Mouse (Mus musculus): ENCODE data around the gene B3gnt3. TPM values are rescaled to one million over a fixed set of nuclear protein-coding genes. Genes with fewer than 3 reads are reported as not detected.
A peak's percentile ranks its signal among the peaks of the same experiment; 100 is the strongest.

Gene B3gnt3
- polyA plus RNA-seq, 1 experiment from 2014 or later = 0.64 TPM

DNA sequence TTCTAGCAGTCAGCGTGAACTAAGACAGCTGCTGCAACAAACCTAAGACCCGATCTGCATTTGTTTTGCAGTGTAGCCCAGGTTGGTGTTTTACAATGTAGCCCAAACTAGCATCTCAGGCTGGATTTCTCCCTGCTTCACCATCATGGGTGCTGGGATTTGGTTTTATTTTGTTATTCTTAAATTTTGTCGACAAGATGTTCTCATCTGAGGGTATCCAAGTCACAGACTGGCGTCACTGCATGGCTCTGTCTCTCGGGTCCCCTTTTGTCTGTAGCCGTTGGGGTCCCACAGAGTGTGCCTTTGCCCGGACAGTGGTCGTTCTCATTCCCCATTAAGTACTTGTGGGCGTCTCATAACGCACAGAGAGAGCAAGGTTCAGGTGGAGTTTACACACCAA is 16.9 kb downstream of the B3gnt3 start:
- Histone ChIP-seq H3K27me3 (ENCODE audit: insufficient read depth, poor library complexity, severe bottlenecking) (peaks cover 100% of the 10 kb centered on the region), H3K4me3 (no peak overlapping the region), H3K36me3 (no peaks in the 10 kb centered on the region), H3K4me1 (replicated peaks) (peaks cover 50% of the 10 kb centered on the region), H3K27ac (no peak overlapping the region), H3K9me3 (no peaks in the 10 kb centered on the region)
- no peak for DNase-seq (ENCODE audit: low spot score)
- 13% methylated on average over 10 of the region's 10 CpGs for WGBS

DNA sequence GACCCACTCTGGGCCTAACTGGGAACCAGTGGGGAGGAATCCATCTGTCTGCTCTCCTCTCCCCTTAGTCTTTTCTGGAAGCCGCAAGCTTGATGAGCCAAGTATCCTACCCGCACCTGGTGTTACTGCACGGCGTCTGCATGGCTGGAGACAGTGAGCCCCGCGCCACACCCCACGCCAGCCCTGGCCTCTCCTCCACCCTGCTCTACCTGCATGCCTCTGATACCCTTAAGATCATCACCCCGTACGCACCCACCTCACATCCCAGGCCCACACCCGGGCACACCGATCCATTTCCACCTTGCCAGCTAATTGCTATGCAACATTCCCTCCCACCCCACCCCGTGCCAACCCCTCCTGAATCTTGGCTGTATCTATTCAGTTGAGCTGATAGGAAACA is 18.8 kb downstream of the B3gnt3 start:
- Histone ChIP-seq H3K4me1 (replicated peaks) (peaks cover 51% of the 10 kb centered on the region), H3K4me3 (no peak overlapping the region), H3K27ac (no peak overlapping the region), H3K9me3 (no peaks in the 10 kb centered on the region), H3K27me3 (ENCODE audit: insufficient read depth, poor library complexity, severe bottlenecking) (peaks cover 100% of the 10 kb centered on the region), H3K36me3 (no peaks in the 10 kb centered on the region)
- 63% methylated on average over 12 of the region's 12 CpGs for WGBS
- no peak for DNase-seq (ENCODE audit: low spot score)

DNA sequence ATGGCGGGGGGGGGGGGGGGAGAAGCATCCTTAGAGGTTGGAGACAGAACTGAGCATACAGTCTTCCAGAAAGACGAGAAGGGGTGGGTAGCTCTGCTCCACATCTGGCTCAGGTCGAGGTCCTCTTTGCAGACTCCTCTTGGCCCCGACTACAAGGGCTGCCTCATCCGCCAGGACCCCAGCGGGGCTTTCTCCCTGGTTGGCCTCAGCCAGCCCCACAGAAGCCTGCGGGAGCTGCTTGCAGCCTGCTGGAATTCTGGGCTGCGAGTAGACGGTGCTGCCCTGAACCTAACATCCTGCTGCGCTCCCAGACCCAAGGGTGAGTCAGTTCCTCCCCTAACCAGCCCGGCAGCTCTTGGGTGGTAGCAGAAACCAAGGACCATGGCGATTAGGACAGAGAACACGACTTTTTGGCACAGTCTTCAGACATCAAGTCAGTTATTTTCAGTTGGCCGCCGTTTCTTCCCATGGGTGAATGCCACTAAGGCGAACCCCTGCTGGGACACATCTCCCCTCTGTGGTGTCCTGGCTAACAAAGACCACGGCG is 20.1 kb downstream of the B3gnt3 start:
- Histone ChIP-seq H3K27ac (no peak overlapping the region), H3K36me3 (no peaks in the 10 kb centered on the region), H3K27me3 (ENCODE audit: insufficient read depth, poor library complexity, severe bottlenecking) (peaks cover 100% of the 10 kb centered on the region), H3K4me1 (replicated peaks) (peaks cover 38% of the 10 kb centered on the region), H3K9me3 (no peaks in the 10 kb centered on the region), H3K4me3 (no peak overlapping the region)
- WGBS = 3% methylated on average over 18 of the region's 18 CpGs
- no peak for DNase-seq (ENCODE audit: low spot score)

DNA sequence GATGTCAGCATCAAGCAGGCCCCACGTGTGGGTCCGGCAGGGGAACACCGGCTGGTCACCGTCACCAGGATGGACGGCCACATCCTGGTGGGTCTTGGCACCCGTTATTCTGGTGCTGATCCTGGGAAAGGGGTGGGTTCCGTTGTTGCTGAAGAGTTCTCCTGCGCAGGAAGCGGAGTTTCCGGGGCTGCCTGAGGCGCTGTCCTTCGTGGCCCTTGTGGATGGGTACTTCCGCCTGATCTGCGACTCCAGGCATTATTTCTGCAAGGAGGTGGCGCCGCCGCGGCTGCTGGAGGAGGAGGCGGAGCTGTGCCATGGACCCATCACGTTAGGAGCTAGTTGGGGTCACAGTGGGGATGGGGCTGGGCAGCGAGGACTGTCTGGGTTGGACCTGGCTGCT is 21.1 kb downstream of the B3gnt3 start:
- Histone ChIP-seq H3K4me3 (peak overlapping the region; percentile 29), H3K36me3 (no peaks in the 10 kb centered on the region), H3K4me1 (replicated peaks) (peaks cover 37% of the 10 kb centered on the region), H3K9me3 (no peaks in the 10 kb centered on the region), H3K27ac (no peak overlapping the region), H3K27me3 (ENCODE audit: insufficient read depth, poor library complexity, severe bottlenecking) (peaks cover 100% of the 10 kb centered on the region)
- WGBS = 4% methylated on average over 21 of the region's 21 CpGs
- DNase-seq (ENCODE audit: low spot score) = no peak

DNA sequence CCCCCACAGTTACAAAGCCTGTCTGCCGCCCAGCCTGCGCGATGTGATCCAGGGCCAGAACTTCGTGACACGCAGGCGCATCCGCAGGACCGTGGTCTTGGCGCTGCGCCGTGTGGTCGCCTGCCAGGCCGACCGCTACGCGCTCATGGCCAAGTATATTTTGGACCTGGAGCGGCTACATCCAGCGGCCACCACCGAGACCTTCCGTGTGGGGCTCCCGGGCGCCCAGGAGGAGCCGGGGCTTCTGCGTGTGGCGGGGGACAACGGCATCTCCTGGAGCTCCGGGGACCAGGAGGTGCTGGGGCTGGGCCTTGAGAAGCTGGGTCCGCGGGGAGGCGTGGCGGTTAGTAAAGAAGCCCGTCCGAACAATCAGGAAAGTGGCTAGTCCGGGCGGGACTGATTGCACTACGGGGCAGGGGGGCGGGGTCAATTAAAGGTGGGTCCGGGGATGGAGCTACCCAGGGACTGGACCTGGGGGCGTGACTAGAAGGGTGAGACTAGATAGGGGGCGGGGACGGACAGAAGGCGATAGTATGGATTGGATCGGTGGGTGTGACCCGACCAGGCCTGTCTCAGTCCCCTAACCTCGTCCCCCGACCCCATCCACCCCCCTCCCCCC is 21.9 kb downstream of the B3gnt3 start:
- 3% methylated on average over 46 of the region's 46 CpGs for WGBS
- Histone ChIP-seq H3K27me3 (ENCODE audit: insufficient read depth, poor library complexity, severe bottlenecking) (peaks cover 100% of the 10 kb centered on the region), H3K9me3 (no peaks in the 10 kb centered on the region), H3K4me3 (peak overlapping the region; percentile 38), H3K4me1 (replicated peaks) (peaks cover 34% of the 10 kb centered on the region), H3K27ac (no peak overlapping the region), H3K36me3 (no peaks in the 10 kb centered on the region)
- DNase-seq (ENCODE audit: low spot score) = no peak

DNA sequence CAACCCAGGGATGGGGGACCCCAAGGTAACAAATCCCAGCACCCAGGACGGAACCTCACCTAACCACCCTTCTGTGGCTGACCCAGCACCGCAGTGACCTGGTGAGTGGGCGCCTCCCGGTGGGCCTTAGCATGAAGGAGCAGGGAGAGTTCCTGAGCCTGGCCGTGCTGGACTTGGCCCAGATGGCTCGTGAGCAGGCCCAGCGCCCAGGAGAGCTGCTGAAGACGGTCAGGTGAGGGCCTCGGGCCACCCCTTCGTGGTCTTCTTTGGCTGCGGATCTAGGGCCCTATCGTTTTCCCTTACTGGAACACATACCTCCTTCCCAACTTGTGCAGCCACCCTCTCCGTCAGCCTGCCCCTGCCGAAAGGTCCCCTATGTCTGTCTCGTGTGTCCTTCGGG is 22.5 kb downstream of the B3gnt3 start:
- WGBS = 10% methylated on average over 16 of the region's 16 CpGs
- no peaks in the 10 kb centered on the region for H3K36me3 ChIP-seq
- peaks cover 34% of the 10 kb centered on the region for H3K4me1 ChIP-seq (replicated peaks)
- H3K9me3 ChIP-seq = no peaks in the 10 kb centered on the region
- no peak overlapping the region for H3K27ac ChIP-seq
- DNase-seq (ENCODE audit: low spot score) = no peak
- H3K27me3 ChIP-seq (ENCODE audit: insufficient read depth, poor library complexity, severe bottlenecking) = peaks cover 97% of the 10 kb centered on the region
- H3K4me3 ChIP-seq = peak overlapping the region; percentile 38

DNA sequence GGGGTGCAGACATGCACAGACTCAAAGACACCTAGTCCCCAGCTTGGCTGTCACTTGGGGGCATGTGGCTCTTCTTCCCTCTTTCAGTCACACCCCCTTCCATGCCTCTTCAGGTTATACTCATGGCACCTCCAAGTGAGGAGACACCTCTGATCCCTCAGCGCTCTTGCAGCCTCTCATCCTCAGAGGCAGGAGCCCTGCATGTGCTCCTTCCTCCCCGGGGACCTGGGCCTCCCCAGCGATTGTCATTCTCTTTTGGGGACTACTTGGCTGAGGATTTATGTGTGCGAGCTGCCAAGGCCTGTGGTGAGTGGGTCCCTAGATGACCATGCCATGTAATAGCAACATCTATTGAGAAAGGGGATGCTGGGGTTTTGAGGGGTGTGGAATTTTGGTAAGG is 23.4 kb downstream of the B3gnt3 start:
- no peak overlapping the region for H3K4me3 ChIP-seq
- no peaks in the 10 kb centered on the region for H3K36me3 ChIP-seq
- no peaks in the 10 kb centered on the region for H3K9me3 ChIP-seq
- H3K4me1 ChIP-seq (replicated peaks) = peaks cover 34% of the 10 kb centered on the region
- 53% methylated on average over 4 of the region's 4 CpGs for WGBS
- no peak overlapping the region for H3K27ac ChIP-seq
- DNase-seq (ENCODE audit: low spot score) = no peak
- H3K27me3 ChIP-seq (ENCODE audit: insufficient read depth, poor library complexity, severe bottlenecking) = peaks cover 94% of the 10 kb centered on the region

DNA sequence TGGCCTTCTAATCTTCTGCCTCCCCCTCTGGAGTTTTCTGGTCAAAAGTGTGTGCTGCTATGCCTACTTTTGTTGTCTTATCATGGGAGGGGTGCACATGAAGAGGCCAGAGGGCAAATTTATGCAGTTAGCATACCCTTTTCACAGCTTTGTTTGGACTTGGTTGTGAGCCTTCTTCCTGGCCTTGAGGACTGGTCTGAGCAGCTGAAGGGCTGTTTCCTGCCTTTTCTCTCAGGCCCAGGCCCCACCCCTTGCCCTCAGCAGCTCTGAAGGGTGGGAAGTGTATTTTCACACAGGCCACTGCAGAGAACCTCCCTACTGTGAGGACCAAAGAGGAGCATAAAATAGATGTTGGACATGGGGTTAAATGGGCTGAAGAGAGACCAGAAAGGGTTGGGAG is 24.0 kb downstream of the B3gnt3 start:
- Histone ChIP-seq H3K4me1 (replicated peaks) (peaks cover 34% of the 10 kb centered on the region), H3K27me3 (ENCODE audit: insufficient read depth, poor library complexity, severe bottlenecking) (peaks cover 94% of the 10 kb centered on the region), H3K27ac (no peak overlapping the region), H3K36me3 (no peaks in the 10 kb centered on the region), H3K9me3 (no peaks in the 10 kb centered on the region), H3K4me3 (no peak overlapping the region)
- DNase-seq (ENCODE audit: low spot score) = no peak

DNA sequence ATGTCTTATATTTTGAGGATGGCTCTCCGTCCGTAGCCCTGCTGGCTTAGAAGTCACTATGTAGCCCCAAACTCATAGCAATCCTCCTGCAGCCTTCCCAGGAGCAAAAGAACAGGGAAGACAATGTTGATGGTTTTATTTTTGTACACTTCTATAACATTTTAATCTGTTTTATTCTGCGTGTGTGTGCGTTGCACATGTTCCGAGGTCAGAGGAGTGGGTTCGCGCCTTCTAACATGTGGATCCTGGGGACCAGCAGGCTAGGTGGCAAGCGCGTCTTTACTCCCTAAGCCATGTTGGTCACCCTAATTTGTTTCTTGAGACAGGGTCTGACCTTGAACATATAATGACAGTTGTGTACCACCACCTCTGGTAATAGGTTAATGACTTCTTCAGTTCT is 24.8 kb downstream of the B3gnt3 start:
- H3K27me3 ChIP-seq (ENCODE audit: insufficient read depth, poor library complexity, severe bottlenecking) = peaks cover 92% of the 10 kb centered on the region
- DNase-seq (ENCODE audit: low spot score) = no peak
- WGBS = 49% methylated on average over 9 of the region's 9 CpGs
- 0 out of 2 replicates have a peak overlapping the region, but pooled peaks have one; percentile 73 for H3K27ac ChIP-seq
- no peaks in the 10 kb centered on the region for H3K36me3 ChIP-seq
- H3K4me1 ChIP-seq (replicated peaks) = peaks cover 38% of the 10 kb centered on the region
- H3K4me3 ChIP-seq = peak overlapping the region; percentile 58
- no peaks in the 10 kb centered on the region for H3K9me3 ChIP-seq

DNA sequence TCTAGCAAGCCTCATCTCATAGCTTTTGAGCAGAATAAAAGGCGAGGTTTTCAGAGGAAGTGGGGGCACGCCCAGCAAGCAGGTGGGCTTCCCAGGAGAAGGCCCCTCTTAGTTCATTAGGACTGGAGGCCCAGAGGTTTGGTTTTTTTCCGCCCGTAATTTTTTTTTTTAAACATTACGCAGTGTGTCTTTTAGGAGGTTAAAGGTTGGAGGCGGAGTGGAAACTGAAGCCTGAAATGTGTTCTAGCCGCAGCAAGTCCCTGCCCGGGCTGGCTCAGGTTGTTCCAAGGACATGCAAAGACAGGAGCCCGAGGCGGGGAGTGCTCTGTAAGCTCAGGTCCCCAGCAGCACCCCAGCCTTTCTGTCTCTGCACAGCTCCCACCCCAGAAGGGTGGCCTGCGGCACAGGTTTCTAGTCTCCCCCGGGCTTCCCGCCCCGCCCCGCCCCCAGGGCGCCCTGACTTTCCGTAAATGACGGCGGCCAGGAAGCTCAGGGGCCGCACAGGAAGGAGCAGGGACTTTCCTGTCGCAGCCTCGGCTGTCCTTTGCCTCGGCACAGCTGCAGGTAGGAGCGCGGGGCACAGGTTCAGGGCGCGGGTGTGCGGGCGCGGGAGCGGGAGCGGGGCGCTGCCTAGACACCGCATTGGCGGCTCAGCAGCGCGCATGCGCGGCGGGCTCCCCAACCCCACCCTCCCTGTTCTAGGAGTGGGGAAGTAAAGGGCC is 25.4 kb downstream of the B3gnt3 start, which contains the start of gene Jak3:
TSS of gene Jak3 (plus strand) at position 277 of the 722 bp plus-strand sequence.
- no peaks in the 10 kb centered on the region for H3K9me3 ChIP-seq
- peaks cover 88% of the 10 kb centered on the region for H3K27me3 ChIP-seq (ENCODE audit: insufficient read depth, poor library complexity, severe bottlenecking)
- 3% methylated on average over 40 of the region's 40 CpGs for WGBS
- no peaks in the 10 kb centered on the region for H3K36me3 ChIP-seq
- no peak for DNase-seq (ENCODE audit: low spot score)
- peak within 1 kb of the TSS; percentile 58 for H3K4me3 ChIP-seq
- H3K4me1 ChIP-seq (replicated peaks) = peaks cover 38% of the 10 kb centered on the region
- peak within 1 kb of the TSS; percentile 73 for H3K27ac ChIP-seq

DNA sequence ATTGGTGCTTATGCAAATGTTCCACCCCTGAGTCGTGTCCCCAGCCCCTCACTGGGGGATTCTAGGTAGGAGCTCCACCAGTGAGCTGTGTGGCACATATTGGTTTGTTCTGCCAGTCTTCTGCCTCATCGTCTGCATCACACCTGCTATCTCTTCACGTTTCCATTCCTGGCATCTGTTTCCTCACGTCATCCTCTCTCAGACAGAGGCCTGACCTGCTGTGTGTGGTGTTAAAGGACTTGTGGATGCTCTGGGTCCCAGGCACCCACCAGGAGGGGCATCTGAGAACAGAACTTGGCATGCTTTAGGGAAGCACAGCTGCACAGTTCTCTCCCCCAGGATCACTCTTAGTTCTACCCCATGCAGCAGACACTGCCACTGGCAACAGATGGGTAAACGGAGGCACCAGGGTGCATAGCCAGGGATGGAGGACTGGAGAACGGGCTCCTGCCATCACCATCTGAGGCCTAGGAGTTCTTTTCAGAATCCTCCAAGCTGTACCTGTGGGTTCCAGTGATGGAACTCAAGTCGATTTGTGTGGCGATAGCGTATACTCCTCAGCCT is 26.1 kb downstream of the B3gnt3 start:
- WGBS = 30% methylated on average over 9 of the region's 9 CpGs
- no peaks in the 10 kb centered on the region for H3K9me3 ChIP-seq
- H3K4me3 ChIP-seq = peak overlapping the region; percentile 58
- H3K27ac ChIP-seq = no peak overlapping the region
- H3K27me3 ChIP-seq (ENCODE audit: insufficient read depth, poor library complexity, severe bottlenecking) = peaks cover 88% of the 10 kb centered on the region
- peaks cover 42% of the 10 kb centered on the region for H3K4me1 ChIP-seq (replicated peaks)
- H3K36me3 ChIP-seq = no peaks in the 10 kb centered on the region
- no peak for DNase-seq (ENCODE audit: low spot score)

DNA sequence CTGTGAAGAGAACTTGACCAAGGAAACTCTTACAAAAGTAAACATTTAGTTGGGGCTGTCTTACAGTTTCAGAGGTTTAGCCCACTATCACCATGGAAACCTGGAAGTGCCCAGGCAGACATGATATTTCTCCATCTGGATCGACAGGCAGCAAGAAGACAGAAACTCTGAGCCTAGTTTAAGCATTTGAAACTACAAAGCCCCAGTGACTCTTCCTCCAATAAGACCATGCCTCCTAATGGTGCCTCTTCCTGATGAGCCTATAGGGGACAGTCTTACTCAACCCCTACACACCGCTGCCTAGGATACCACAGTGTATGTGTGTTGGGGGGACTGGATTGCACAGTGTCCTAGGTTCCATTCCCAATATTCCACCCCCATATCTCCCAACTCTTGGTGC is 27.5 kb downstream of the B3gnt3 start:
- Histone ChIP-seq H3K9me3 (no peaks in the 10 kb centered on the region), H3K27ac (no peak overlapping the region), H3K27me3 (ENCODE audit: insufficient read depth, poor library complexity, severe bottlenecking) (peaks cover 88% of the 10 kb centered on the region), H3K4me3 (no peak overlapping the region), H3K36me3 (no peaks in the 10 kb centered on the region), H3K4me1 (replicated peaks) (peaks cover 38% of the 10 kb centered on the region)
- no peak for DNase-seq (ENCODE audit: low spot score)
- 74% methylated on average over 2 of the region's 2 CpGs for WGBS

DNA sequence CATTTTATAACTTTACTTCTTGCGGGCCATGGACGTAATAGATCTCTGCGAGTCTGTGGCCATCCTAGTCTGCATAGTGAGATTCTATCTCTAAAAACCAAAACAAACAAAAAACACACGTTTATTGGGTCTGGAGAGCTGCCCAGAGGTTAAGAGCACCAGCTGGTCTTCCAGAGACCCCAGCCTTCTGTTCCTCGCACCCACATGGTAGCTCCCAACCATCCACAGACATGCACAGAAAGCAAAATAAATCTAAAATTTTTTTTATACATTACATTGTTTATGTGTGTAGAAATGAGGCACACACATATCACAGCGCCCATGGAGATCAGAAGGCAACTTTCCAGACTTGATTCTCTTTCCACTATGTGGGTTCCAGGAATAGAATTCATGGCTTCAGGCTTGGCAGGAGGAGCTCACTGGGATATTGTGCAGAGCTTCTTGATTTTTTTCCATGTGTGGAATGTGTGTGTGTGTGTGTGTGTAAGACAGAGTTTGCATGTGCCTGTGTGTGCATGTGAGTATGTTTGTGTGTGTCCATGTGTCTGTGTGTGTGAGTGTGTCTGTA is 29.3 kb downstream of the B3gnt3 start:
- Histone ChIP-seq H3K27me3 (ENCODE audit: insufficient read depth, poor library complexity, severe bottlenecking) (peaks cover 88% of the 10 kb centered on the region), H3K27ac (peak overlapping the region; percentile 77)

More for the DNA sequence above, 29.3 kb downstream of the B3gnt3 start:
- Histone ChIP-seq H3K9me3 (no peaks in the 10 kb centered on the region), H3K36me3 (no peaks in the 10 kb centered on the region), H3K4me3 (peak overlapping the region; percentile 68), H3K4me1 (replicated peaks) (peaks cover 54% of the 10 kb centered on the region)
- DNase-seq (ENCODE audit: low spot score) = no peak
- 63% methylated on average over 6 of the region's 6 CpGs for WGBS

All from hindbrain, embryonic 10.5 days (tissue).